Mouse (Mus musculus) gastrocnemius, adult 18-20 months (tissue): ENCODE data around the gene Cks1b. TPM values are rescaled to one million over a fixed set of nuclear protein-coding genes. Genes with fewer than 3 reads are reported as not detected.

ENCODE experiments used
- DNase-seq: peaks from one replicate; pipeline ENCODE4 v3.0.0; 2021; ENCODE audit warnings: low spot score
- total RNA-seq, 2 experiments: library from RNA; stranded (reverse); gene quantifications; 2 replicates each; pipeline ENCODE4 v1.2.3; 2021

Cks1b gene
- total RNA-seq, 2 experiments from 2014 or later, result 2.2 to 2.7 TPM

- DNase-seq, result no peak
Measured at GRCm38 (mm10) chr3:89383651-89384255, 34.4 kb downstream of the Cks1b start.

- no peak for DNase-seq
Measured at GRCm38 (mm10) chr3:89382950-89383349, 35.2 kb downstream of the Cks1b start.

- no peak for DNase-seq
Measured at GRCm38 (mm10) chr3:89382033-89382882, 35.9 kb downstream of the Cks1b start.

GRCm38 (mm10) chr3:89381233-89381632 is 37.0 kb downstream of the Cks1b start:
- no peak for DNase-seq

GRCm38 (mm10) chr3:89380711-89381110 is 37.5 kb downstream of the Cks1b start:
- no peak for DNase-seq

GRCm38 (mm10) chr3:89380291-89380690 is 37.9 kb downstream of the Cks1b start:
- DNase-seq, result no peak

GRCm38 (mm10) chr3:89379388-89380131 is 38.6 kb downstream of the Cks1b start:
- no peak for DNase-seq

GRCm38 (mm10) chr3:89378394-89379067 is 39.7 kb downstream of the Cks1b start:
- peak; percentile 82 for DNase-seq

GRCm38 (mm10) chr3:89377831-89378230 is 40.4 kb downstream of the Cks1b start:
- no peak for DNase-seq

- DNase-seq, result no peak
Measured at GRCm38 (mm10) chr3:89373581-89374231, 44.5 kb downstream of the Cks1b start.

- no peak for DNase-seq
Measured at GRCm38 (mm10) chr3:89367338-89367737, 50.8 kb downstream of the Cks1b start.

GRCm38 (mm10) chr3:89365486-89366414 is 52.4 kb downstream of the Cks1b start:
- no peak for DNase-seq

Other genes starting within 250 kb of the Cks1b start
- 10 to 100 TPM; 37.8 to 38.4 TPM for gene Scamp3, start 240.9 kb downstream of the Cks1b start, total RNA-seq
- 10 to 100 TPM; 16.5 to 22.2 TPM for gene Fam189b, start 235.2 kb downstream of the Cks1b start, total RNA-seq
- 10 to 100 TPM; 15.5 to 17.8 TPM for gene Gba, start 215.5 kb downstream of the Cks1b start, total RNA-seq
- gene Thbs3, start 203.2 kb downstream of the Cks1b start, total RNA-seq, result 1 to 10 TPM; 3.6 to 9.2 TPM
- gene Mtx1, start 191.3 kb downstream of the Cks1b start, total RNA-seq, result 10 to 100 TPM; 45.4 to 46.7 TPM
- under 1 TPM; 0.18 to 0.40 TPM for gene Muc1, start 189.3 kb downstream of the Cks1b start, total RNA-seq
- 10 to 100 TPM; 70.2 to 74.5 TPM for gene Krtcap2, start 172.4 kb downstream of the Cks1b start, total RNA-seq
- under 1 TPM; 0.14 to 0.31 TPM for gene Trim46, start 172.1 kb downstream of the Cks1b start, total RNA-seq
- 10 to 100 TPM; 22.6 to 24.3 TPM for gene Dpm3, start 159.0 kb downstream of the Cks1b start, total RNA-seq
- 1 to 10 TPM; 7.0 to 8.9 TPM for gene Slc50a1, start 147.8 kb downstream of the Cks1b start, total RNA-seq
- 10 to 100 TPM in 1 of 2 experiments, 1 to 10 TPM in 1; 5.7 to 18.8 TPM for gene Efna1, start 137.2 kb downstream of the Cks1b start, total RNA-seq
- gene Efna3, start 95.4 kb downstream of the Cks1b start, total RNA-seq, result not detected
- not detected for gene Efna4, start 80.4 kb downstream of the Cks1b start, total RNA-seq
- 10 to 100 TPM; 16.9 to 26.1 TPM for gene Adam15, start 68.4 kb downstream of the Cks1b start, total RNA-seq
- gene Dcst2, start 56.4 kb downstream of the Cks1b start, total RNA-seq, result not detected
- gene Dcst1, start 53.1 kb downstream of the Cks1b start, total RNA-seq, result not detected
- 10 to 100 TPM; 26.4 to 28.3 TPM for gene Zbtb7b, start 23.6 kb downstream of the Cks1b start, total RNA-seq
- gene Lenep, start 15.6 kb downstream of the Cks1b start, total RNA-seq, result under 1 TPM in 1 of 2 experiments, not detected in 1; 0.59 TPM
- gene Flad1, start 6.5 kb downstream of the Cks1b start, total RNA-seq, result 10 to 100 TPM; 45.2 to 51.6 TPM
- gene Shc1, start 60 bp upstream of the Cks1b start, total RNA-seq, result 10 to 100 TPM; 14.7 to 19.1 TPM
- gene Pygo2, start 11.8 kb upstream of the Cks1b start, total RNA-seq, result 10 to 100 TPM in 1 of 2 experiments, 1 to 10 TPM in 1; 7.8 to 11.6 TPM
- 100 to 1,000 TPM; 226 to 236 TPM for gene Pbxip1, start 18.3 kb upstream of the Cks1b start, total RNA-seq
- 1 to 10 TPM; 8.7 to 9.2 TPM for gene Pmvk, start 36.2 kb upstream of the Cks1b start, total RNA-seq
- gene Kcnn3, start 101.8 kb upstream of the Cks1b start, total RNA-seq, result 1 to 10 TPM; 4.2 to 4.4 TPM